Mouse (Mus musculus) 3134 (cell line): ENCODE data around the gene Nras.
A peak's percentile ranks its signal among the peaks of the same experiment; 100 is the strongest.

ENCODE experiments used
- DNase-seq: peaks from one replicate; pipeline ENCODE4 v3.0.0-alpha.2; 2011; ENCODE audit warnings: low spot score; ENCODE audit not compliant: insufficient read length; ENCODE audit errors: extremely low read depth

The Nras gene

DNA sequence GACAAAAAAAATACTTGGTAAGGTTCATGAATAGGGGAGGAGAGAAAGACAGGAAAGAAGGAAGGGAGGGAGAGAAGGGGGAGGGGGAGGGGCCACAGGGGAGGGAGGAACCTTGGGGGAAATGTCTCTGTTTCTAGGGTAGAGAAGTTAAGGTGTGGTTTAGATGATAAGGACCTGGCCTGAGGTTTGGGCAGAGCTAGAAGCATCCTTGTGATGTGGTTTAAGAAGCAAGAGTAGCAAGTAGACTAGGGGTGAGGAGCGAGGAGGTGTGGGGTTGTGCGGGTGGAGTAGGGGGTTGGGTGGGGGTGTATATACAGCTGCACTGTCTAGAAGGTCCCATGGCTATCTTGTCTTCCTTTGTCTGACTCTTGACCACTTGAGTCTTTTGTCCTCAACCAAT lies 33.7 kb downstream of the Nras start:
- no peak for DNase-seq

DNA sequence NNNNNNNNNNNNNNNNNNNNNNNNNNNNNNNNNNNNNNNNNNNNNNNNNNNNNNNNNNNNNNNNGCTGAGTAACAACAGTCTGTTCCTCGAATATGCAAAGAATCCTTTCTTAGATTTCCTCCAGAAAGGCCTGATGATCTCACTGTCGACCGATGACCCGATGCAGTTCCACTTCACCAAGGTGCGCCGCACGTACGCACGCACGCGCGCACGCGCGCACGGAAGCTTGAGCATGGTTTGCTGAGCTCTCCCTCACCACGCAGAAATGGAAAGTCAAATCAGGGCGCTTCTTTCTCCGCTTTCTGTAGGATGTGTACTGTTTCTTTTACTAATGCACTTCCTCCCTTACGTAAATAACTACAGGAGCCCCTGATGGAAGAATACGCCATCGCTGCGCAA lies 40.6 kb downstream of the Nras start:
- peak; percentile 10 for DNase-seq

DNA sequence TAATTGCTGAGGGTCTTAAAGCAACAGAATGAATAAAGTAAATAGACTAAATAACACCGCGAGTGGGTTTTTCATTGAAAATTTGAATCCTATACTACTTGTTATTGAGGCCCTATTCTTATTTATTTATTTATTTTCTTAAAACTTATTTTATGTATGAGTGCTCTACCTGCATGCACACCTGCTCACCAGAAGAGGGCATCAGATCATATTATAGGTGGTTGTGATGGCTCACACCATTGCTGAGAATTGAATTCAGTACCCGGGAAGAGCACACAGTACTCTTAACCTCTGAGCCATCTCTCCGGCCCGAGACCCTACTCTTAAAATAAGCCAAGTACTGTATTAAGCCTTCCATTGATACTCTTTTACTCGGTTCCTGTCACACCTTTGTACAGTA lies 41.6 kb downstream of the Nras start:
- DNase-seq = no peak

DNA sequence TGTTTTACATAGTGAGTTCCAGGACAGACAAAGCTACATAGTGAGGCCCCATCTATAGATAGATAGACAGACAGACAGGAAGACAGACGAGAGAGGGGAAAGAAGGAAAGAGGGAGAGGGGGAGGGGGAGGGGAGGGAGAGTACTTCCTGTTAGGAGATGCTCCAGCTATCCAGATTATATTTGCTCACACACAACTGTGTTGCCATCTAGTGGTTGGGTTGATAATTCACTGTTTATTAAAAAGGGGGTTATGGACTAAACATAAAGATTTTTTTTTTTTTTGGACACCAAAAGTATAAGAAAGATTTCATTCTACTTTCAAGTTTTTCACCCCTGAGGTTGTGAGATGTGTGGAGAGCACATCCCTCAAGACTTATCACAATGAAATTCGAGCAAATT lies 42.6 kb downstream of the Nras start:
- DNase-seq = peak; percentile 31

DNA sequence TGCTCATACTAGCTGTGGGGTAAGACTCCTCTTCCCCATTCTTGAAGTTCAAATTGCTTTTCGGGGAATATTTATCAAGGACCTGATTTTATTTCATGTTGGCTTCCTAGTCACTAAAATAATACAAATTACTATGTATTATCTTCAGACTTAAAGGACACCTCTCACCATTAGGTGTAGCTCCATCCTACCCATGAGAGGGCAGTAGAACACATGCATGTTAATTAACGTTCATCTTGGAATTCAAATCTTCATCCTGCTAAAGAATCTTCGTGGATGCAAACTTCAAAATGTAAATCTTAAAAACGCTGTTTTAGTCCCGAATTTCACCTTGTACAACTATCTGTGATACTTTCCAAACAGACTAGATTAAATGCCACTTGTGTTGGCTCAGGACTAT lies 43.1 kb downstream of the Nras start:
- DNase-seq = no peak

DNA sequence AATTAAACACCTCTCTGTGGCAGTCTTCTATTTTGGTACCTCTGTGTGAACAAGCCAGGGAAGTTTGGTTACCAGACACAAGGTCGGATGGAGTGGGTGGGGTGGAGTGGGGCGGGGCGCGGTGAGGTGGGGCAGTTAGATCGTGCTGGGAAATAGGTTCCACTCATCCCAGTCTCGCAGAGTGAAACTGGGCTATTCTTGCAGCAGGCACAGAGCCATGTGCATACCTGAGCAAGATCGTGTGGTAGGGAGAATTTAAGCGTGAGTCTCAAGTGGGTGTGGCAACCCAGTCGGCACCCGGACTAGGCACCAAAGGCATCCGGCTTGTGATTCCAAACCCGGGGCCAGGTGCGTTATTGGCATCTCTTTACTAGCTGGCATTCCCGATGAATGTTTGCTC lies 43.8 kb downstream of the Nras start:
- no peak for DNase-seq

DNA sequence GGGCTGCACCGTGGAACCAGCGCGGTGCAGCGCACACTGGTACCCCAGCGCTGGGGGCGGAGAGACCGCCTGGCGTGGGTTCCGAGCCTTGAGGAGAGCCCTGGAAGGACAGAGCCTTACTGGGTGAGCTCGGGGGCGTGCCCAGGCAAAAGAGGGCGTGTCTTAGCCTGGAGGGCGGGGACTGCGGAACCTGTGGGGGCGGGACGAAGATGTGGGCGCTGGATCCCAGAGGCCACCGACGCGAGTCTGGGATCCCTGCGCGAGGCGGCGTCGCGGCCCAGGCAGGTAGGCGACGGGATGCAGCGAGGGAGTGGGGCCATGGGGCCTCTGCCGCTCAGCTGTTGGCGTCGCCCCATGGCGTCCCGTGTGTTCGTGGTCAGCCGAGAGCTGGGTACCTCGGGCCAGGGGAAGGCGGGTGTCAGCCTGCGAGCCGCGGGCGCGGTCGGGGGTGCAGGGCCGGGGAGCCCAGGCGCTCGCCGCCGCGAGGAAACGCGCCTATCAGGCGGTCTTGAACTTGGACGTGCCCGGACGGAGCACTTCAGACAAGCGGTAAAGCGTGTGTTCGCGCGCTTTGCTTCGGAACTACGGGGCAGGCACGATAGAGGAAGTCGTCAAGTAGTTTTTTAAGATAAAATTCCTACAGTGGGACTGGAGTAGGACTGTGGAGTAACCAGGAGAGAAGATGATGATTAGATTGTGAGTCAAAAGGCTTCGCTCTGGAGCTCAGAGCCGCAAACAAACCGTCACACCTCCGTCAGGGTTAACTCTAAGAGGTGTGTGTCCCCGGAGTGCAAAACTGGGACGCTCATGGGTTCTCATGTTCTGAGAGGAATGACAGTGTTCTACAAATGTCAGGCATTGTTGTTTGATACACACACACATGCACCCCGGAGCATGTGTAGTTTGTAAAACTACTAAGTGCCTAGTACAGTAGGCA lies 44.6 kb downstream of the Nras start, which contains the start of gene Dennd2c:
Gene Dennd2c (plus strand): TSS at position 151 of the 937 bp plus-strand sequence.
- DNase-seq = peak; percentile 96

DNA sequence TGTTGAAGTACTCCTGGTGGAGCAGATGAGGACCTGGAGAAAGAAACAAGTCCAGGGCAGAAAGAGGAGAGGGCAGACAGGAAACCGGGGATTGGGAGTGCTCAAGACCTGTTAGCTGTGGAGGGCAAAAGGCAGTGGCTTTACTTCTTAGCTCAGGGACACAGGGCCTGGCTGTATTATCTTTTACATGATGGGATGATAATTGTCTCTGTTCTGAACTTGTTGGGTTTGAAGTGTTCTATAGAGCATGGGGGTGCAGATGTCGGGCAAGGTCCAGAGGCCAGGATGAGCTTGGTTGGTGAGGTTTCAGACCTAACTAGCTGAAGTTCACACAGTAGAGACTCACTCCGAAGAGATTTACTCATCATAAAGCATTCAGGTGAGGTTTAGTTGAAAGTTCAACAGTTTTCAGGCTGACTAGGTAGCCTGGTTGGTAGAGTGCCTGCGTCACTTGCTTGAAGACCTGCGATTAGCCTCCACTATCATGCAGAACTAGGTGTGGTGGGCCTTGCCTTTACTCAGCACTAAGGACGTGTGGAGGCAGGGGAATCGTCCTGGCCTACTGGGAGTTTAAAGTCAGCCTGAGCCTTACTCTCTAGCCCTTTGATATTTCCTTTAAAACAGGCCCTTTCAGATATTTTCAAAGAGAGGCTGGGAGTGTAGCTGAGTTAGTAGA lies 49.6 kb downstream of the Nras start:
- no peak for DNase-seq

DNA sequence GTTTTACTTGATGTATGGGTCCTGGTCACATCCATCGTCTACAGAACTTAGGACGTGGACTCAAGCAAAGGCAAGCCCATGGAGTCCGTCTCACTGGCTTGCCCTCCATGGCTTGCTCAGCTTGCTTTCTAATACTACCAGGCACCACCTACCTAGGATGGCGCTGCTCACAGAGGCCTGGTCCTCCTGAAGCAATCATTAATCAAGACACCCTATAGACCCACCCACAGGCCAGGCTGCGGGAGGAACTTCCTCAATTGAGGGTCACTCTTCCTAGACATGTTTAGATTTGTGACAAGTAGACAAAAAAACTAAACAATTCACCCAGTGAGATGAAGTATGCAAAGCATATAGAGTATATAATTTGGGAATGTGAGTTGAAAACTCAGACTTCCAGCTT lies 54.1 kb downstream of the Nras start:
- no peak for DNase-seq
